12 mouse cellular contexts compared by ENCODE assay signal in the genomic region with DNA sequence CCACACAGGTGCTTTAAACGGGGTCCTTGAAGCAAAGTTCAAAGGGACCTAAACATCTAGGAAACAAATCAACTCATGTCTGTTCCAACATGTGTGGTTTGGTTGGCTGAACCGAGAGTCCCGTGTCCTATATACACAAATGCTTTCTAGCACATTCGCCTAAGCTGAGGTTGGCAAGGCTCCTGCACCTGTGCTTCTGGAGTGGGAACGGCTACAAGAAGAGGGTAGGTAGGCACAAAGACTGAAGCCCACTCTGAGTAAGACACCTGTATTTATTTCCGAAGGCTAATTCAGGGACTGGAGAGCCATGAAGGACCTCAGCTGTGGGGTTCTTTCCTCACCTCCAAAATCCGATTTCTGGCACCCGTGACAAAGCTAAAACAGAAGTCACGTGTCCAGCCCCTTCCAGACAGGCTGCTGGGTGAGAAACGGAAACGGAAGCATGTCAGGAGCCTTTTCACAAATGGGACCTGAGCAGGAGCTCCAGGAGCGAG. TPM values are rescaled to one million over a fixed set of nuclear protein-coding genes. Genes with fewer than 3 reads are reported as not detected.
DNase-seq lines count a peak whose midpoint lies in the region; ATAC-seq and TF ChIP-seq lines count a peak whose summit lies in the region.
"Had no signal": no experiment of that assay in that cellular context is flagged by ENCODE, and none has a peak within 500 bp of the region (broad histone marks: within the 10 kb centered on the region; RNA-seq: fewer than 3 reads in every experiment).

No protein-coding gene starts in this region.

- 50% methylated on average over 12 of the region's 12 CpGs for WGBS in embryonic facial prominence, embryonic 14.5 days
- 65% methylated on average over 12 of the region's 12 CpGs for WGBS in hindbrain, postnatal 0 days

- no peak for TF ChIP-seq CTCF in hindbrain, postnatal 0 days (IDR thresholded peaks at IDR 0.05; ENCODE audit: low read depth)

- H3K36me3 ChIP-seq in embryonic facial prominence, embryonic 14.5 days (ENCODE audit: control insufficient read depth, insufficient read depth, low read length): no peaks in the 10 kb centered on the region
- H3K36me3 ChIP-seq in hindbrain, postnatal 0 days (ENCODE audit: insufficient read depth, low read length): no peaks in the 10 kb centered on the region
- H3K36me3 ChIP-seq: lung, embryonic 15.5 days had no signal

- intact Hi-C loops in heart, postnatal 36 days (cut with DNase I): loop anchor here (1.0 to 5.0 kb wide), 4 partner anchors 133 to 447 kb away; no protein-coding TSS in a partner anchor

- H3K27ac ChIP-seq in embryonic facial prominence, embryonic 14.5 days (replicated peaks; ENCODE audit: low read depth, low read length): no peak overlapping the region
- no peak overlapping the region for H3K27ac ChIP-seq in hindbrain, postnatal 0 days
- H3K27ac ChIP-seq: left cerebral cortex, adult 2 months; lung, embryonic 15.5 days had no signal

- peaks cover 4% of the 10 kb centered on the region for H3K4me1 ChIP-seq in embryonic facial prominence, embryonic 14.5 days (ENCODE audit: control insufficient read depth, insufficient read depth, low read length)
- H3K4me1 ChIP-seq in hindbrain, postnatal 0 days (ENCODE audit: insufficient read depth, low read length): no peaks in the 10 kb centered on the region

- H3K27me3 ChIP-seq in embryonic facial prominence, embryonic 14.5 days (replicated peaks; ENCODE audit: control insufficient read depth, insufficient read depth, low read length): no peaks in the 10 kb centered on the region
- H3K27me3 ChIP-seq in hindbrain, postnatal 0 days (ENCODE audit: insufficient read depth, low read length): no peaks in the 10 kb centered on the region
- H3K27me3 ChIP-seq: lung, embryonic 15.5 days had no signal

- ATAC-seq in embryonic facial prominence, embryonic 14.5 days (ENCODE audit: low read depth): no peak
- 0 out of 2 replicates have a peak, but pooled peaks have one; percentile 4 for ATAC-seq in hindbrain, postnatal 0 days

- no peak overlapping the region for H3K4me3 ChIP-seq in embryonic facial prominence, embryonic 14.5 days (ENCODE audit: low read depth, low read length)
- H3K4me3 ChIP-seq in hindbrain, postnatal 0 days (ENCODE audit: low read length): no peak overlapping the region
- H3K4me3 ChIP-seq: left cerebral cortex, adult 2 months; lung, embryonic 15.5 days had no signal

- peak overlapping the region; percentile 32 for H3K4me2 ChIP-seq in embryonic facial prominence, embryonic 14.5 days (ENCODE audit: low read depth, low read length)
- H3K4me2 ChIP-seq in hindbrain, postnatal 0 days (ENCODE audit: low read depth, low read length): 0 out of 2 replicates have a peak overlapping the region, but pooled peaks have one; percentile 33
- H3K4me2 ChIP-seq: lung, embryonic 15.5 days had no signal

- H3K9me3 ChIP-seq in embryonic facial prominence, embryonic 14.5 days (ENCODE audit: control insufficient read depth, low read length): no peaks in the 10 kb centered on the region
- no peaks in the 10 kb centered on the region for H3K9me3 ChIP-seq in hindbrain, postnatal 0 days (ENCODE audit: low read length)
- H3K9me3 ChIP-seq: lung, embryonic 15.5 days had no signal

- no peak overlapping the region for H3K9ac ChIP-seq in embryonic facial prominence, embryonic 14.5 days (ENCODE audit: low read depth, low read length)
- H3K9ac ChIP-seq in hindbrain, postnatal 0 days (replicated peaks; ENCODE audit: low read length): no peak overlapping the region
- H3K9ac ChIP-seq: lung, embryonic 15.5 days had no signal

- DNase-seq in heart, adult 8-10 months (ENCODE audit: low spot score): peak; percentile 27
- no peak for DNase-seq in heart, postnatal 36 days
- DNase-seq in R1 (ENCODE audit: low read depth, low spot score): peak; percentile 8
- peak; percentile 12 for DNase-seq in embryonic facial prominence, embryonic 14.5 days (ENCODE audit: low spot score)
- no peak for DNase-seq in hindbrain, postnatal 0 days (ENCODE audit: low spot score)
- no peak for DNase-seq in adrenal gland, adult 18-20 months (ENCODE audit: low spot score in 2 of 2)
- DNase-seq in thymus, postnatal 14 days: no peak
- DNase-seq in cerebellum, adult 9-10 months: no peak

RNA-seq across cellular contexts. Expression of a gene that starts 42.8 kb away (rescaled TPM):
- not detected for total RNA-seq in heart, adult 8-10 months (2022)
- not detected for total RNA-seq in heart, postnatal 36 days (2021)
- polyA plus RNA-seq in embryonic facial prominence, embryonic 14.5 days (2014; fragmentation: Nextera tagmentation; extraction: Ambion mirVana): 0.38 and 0.45 TPM in 2 replicates
- total RNA-seq in hindbrain, postnatal 0 days (2014; rRNA removed): 0.43 TPM in 1 of 2 replicates, not detected in the other
- 0.13 and 0.15 TPM in 2 replicates for polyA plus RNA-seq in hindbrain, postnatal 0 days (2015; fragmentation: Nextera tagmentation; extraction: Ambion mirVana)
- total RNA-seq in adrenal gland, adult 18-20 months (2021): under 1 TPM in 1 of 2 experiments, not detected in 1; 0.23 TPM
- total RNA-seq: gastrocnemius, postnatal 10 days; left cerebral cortex, adult 2 months had no signal
- polyA plus RNA-seq: lung, embryonic 15.5 days; neural tube, embryonic 11.5 days had no signal

Comparison
In these comparisons a context has a peak if more than half of its experiments do, and no peak if none do; other contexts are left out.
1. DNase-seq: peak in heart, adult 8-10 months (single experiment), R1 (single experiment) and embryonic facial prominence, embryonic 14.5 days (single experiment); none in heart, postnatal 36 days (0 of 2), hindbrain, postnatal 0 days (single experiment), adrenal gland, adult 18-20 months (0 of 2), thymus, postnatal 14 days (single experiment) and cerebellum, adult 9-10 months (single experiment).